ENCODE assay signal across 7 mouse cellular contexts in the genomic region with DNA sequence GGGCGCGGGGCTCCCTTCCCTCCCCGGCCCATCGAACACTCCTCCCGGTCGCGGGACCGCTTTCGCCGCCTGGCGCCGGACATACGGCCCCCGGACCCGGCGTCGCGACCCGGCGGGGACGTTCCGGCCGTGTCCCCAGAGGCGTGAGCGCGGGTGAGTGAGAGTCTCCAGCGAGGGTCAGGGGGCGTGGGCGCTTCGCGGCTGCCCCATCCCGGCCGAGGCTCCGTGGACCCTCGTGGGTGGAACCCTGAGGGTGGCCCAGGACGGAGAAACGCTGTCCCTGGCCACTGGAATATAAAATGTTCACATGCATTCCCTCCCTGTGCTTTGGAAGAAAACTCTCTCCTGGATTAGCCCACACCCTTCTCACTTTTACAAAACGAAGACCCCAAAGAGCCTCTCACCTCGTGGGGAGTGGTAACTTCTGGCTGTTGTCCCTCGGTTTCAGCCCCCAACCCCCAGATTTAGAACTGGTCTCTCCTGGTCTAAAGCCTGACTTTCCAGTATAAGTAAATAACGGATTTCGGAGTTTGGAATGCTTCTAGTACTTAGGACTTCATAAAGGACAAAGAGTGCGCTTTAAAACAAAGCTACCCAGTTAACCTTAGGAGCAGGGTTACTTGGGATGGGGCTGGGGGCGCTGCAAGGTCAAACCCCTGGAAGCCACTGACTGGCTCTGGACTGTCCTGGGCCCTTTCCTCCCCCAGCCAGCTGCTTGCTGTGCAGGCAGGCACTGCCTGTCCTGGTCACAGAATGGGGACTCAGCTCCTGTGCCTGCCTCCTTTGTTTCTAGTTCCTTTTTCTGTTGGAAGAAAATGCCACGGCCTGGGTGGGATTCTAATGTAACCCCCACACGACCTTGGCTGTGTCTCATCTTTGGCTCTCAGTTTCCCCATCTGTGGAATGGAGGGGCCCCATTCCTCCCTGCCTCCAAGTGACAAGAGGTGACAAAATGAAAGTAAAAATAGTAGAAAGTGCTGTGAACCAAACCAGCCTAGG. TPM values are rescaled to one million over a fixed set of nuclear protein-coding genes. Genes with fewer than 3 reads are reported as not detected.
DNase-seq lines count a peak whose midpoint lies in the region; ATAC-seq and TF ChIP-seq lines count a peak whose summit lies in the region.

No protein-coding gene starts in this region.

- H3K9me3 ChIP-seq in E14TG2a.4 (ENCODE audit: low read length), result no peaks in the 10 kb centered on the region
- H3K9me3 ChIP-seq in embryonic facial prominence, embryonic 10.5 days, result no peaks in the 10 kb centered on the region
- H3K9me3 ChIP-seq in hindbrain, embryonic 11.5 days (ENCODE audit: control insufficient read depth, low read length), result no peaks in the 10 kb centered on the region
- H3K9me3 ChIP-seq in lung, embryonic 16.5 days (ENCODE audit: control insufficient read depth, low read length), result no peaks in the 10 kb centered on the region
- no peaks in the 10 kb centered on the region for H3K9me3 ChIP-seq in stomach, embryonic 14.5 days (ENCODE audit: control insufficient read depth, low read depth, low read length)

- peak overlapping the region; percentile 86 for H3K4me3 ChIP-seq in E14TG2a.4 (replicated peaks; ENCODE audit: low read length)
- peak overlapping the region; percentile 80 for H3K4me3 ChIP-seq in embryonic facial prominence, embryonic 10.5 days
- H3K4me3 ChIP-seq in hindbrain, embryonic 11.5 days (ENCODE audit: low read depth, low read length), result peak overlapping the region; percentile 75
- peak overlapping the region; percentile 80 for H3K4me3 ChIP-seq in lung, embryonic 16.5 days (ENCODE audit: low read length)
- H3K4me3 ChIP-seq in stomach, embryonic 14.5 days (ENCODE audit: low read depth, low read length), result peak overlapping the region; percentile 93

- peaks cover 42% of the 10 kb centered on the region for H3K4me1 ChIP-seq in E14TG2a.4 (replicated peaks; ENCODE audit: low read depth, low read length)
- H3K4me1 ChIP-seq in embryonic facial prominence, embryonic 10.5 days, result peaks cover 59% of the 10 kb centered on the region
- H3K4me1 ChIP-seq in hindbrain, embryonic 11.5 days (replicated peaks; ENCODE audit: control insufficient read depth, insufficient read depth, low read length), result peaks cover 5% of the 10 kb centered on the region; the same call in 1 of the 2 replicates
- peaks cover 21% of the 10 kb centered on the region for H3K4me1 ChIP-seq in lung, embryonic 16.5 days (replicated peaks; ENCODE audit: control insufficient read depth, insufficient read depth, low read length)
- H3K4me1 ChIP-seq in stomach, embryonic 14.5 days (ENCODE audit: control insufficient read depth, insufficient read depth, low read length), result peaks cover 19% of the 10 kb centered on the region; the same call in 1 of the 2 replicates

- peak overlapping the region; percentile 92 for H3K27ac ChIP-seq in embryonic facial prominence, embryonic 10.5 days (replicated peaks)
- peak overlapping the region; percentile 70 for H3K27ac ChIP-seq in hindbrain, embryonic 11.5 days (ENCODE audit: low read depth, low read length)
- peak overlapping the region; percentile 79 for H3K27ac ChIP-seq in lung, embryonic 16.5 days (ENCODE audit: low read length)
- peak overlapping the region; percentile 89 for H3K27ac ChIP-seq in stomach, embryonic 14.5 days (ENCODE audit: low read length)

- peak; percentile 45 to 54 for DNase-seq in B cell, adult 2 months
- peak; percentile 59 for DNase-seq in embryonic facial prominence, embryonic 10.5 days (ENCODE audit: low spot score)
- DNase-seq in hindbrain, embryonic 11.5 days (ENCODE audit: low spot score), result peak; percentile 56
- no peak for DNase-seq in ovary, postnatal 14 days (ENCODE audit: low spot score)

- no peaks in the 10 kb centered on the region for H3K36me3 ChIP-seq in E14TG2a.4 (ENCODE audit: insufficient read depth, low read length)
- peaks cover 2% of the 10 kb centered on the region for H3K36me3 ChIP-seq in embryonic facial prominence, embryonic 10.5 days (replicated peaks)
- no peaks in the 10 kb centered on the region for H3K36me3 ChIP-seq in hindbrain, embryonic 11.5 days (ENCODE audit: control insufficient read depth, insufficient read depth, low read length)
- no peaks in the 10 kb centered on the region for H3K36me3 ChIP-seq in lung, embryonic 16.5 days (ENCODE audit: control insufficient read depth, insufficient read depth, low read length)
- no peaks in the 10 kb centered on the region for H3K36me3 ChIP-seq in stomach, embryonic 14.5 days (ENCODE audit: control insufficient read depth, insufficient read depth, low read length)

- under 1% methylated on average over 46 of the region's 46 CpGs for WGBS in embryonic facial prominence, embryonic 10.5 days
- WGBS in hindbrain, embryonic 11.5 days, result 2% methylated on average over 43 of the region's 46 CpGs
- WGBS in lung, embryonic 16.5 days, result under 1% methylated on average over 39 of the region's 46 CpGs
- WGBS in stomach, embryonic 14.5 days, result under 1% methylated on average over 46 of the region's 46 CpGs

- peak; percentile 52; the same call in 1 of the 2 replicates for ATAC-seq in hindbrain, embryonic 11.5 days (ENCODE audit: low FRiP score)
- ATAC-seq in lung, embryonic 16.5 days (ENCODE audit: low read depth), result peak; percentile 47
- peak; percentile 42; the same call in 1 of the 2 replicates for ATAC-seq in stomach, embryonic 14.5 days (ENCODE audit: insufficient number of reproducible peaks, insufficient read depth, low FRiP score, low read depth)

- no peak for TF ChIP-seq CTCF in E14TG2a.4 (conservative IDR thresholded peaks at IDR 0.05; ENCODE audit: low read length)

- peak overlapping the region; percentile 96 for H3K9ac ChIP-seq in hindbrain, embryonic 11.5 days (ENCODE audit: low read depth, low read length)
- peak overlapping the region; percentile 82 for H3K9ac ChIP-seq in lung, embryonic 16.5 days (ENCODE audit: low read length)
- peak overlapping the region; percentile 85 for H3K9ac ChIP-seq in stomach, embryonic 14.5 days (replicated peaks; ENCODE audit: low read depth, low read length)

- H3K27me3 ChIP-seq in E14TG2a.4 (ENCODE audit: insufficient read depth, low read length), result peaks cover 72% of the 10 kb centered on the region
- no peaks in the 10 kb centered on the region for H3K27me3 ChIP-seq in embryonic facial prominence, embryonic 10.5 days (replicated peaks; ENCODE audit: low read depth, poor library complexity, severe bottlenecking)
- H3K27me3 ChIP-seq in hindbrain, embryonic 11.5 days (ENCODE audit: control insufficient read depth, insufficient read depth, low read length), result no peaks in the 10 kb centered on the region
- H3K27me3 ChIP-seq in lung, embryonic 16.5 days (ENCODE audit: control insufficient read depth, insufficient read depth, low read depth, low read length), result no peaks in the 10 kb centered on the region
- H3K27me3 ChIP-seq in stomach, embryonic 14.5 days (ENCODE audit: control insufficient read depth, insufficient read depth, low read length), result no peaks in the 10 kb centered on the region

- peak overlapping the region; percentile 83 for H3K4me2 ChIP-seq in hindbrain, embryonic 11.5 days (replicated peaks; ENCODE audit: low read depth, low read length)
- peak overlapping the region; percentile 72 for H3K4me2 ChIP-seq in lung, embryonic 16.5 days (ENCODE audit: low read depth, low read length)
- H3K4me2 ChIP-seq in stomach, embryonic 14.5 days (replicated peaks; ENCODE audit: low read depth, low read length), result peak overlapping the region; percentile 83

RNA-seq across cellular contexts. Expression of a gene that starts 0.8 kb away (rescaled TPM):
- polyA plus RNA-seq in embryonic facial prominence, embryonic 10.5 days (2016; fragmentation: Nextera tagmentation; extraction: Ambion mirVana), result 11.8 and 15.0 TPM in 2 replicates
- 22.8 and 23.4 TPM in 2 replicates for polyA plus RNA-seq in hindbrain, embryonic 11.5 days (2014; fragmentation: Nextera tagmentation; extraction: Ambion mirVana)
- 16.8 and 19.2 TPM in 2 replicates for polyA plus RNA-seq in lung, embryonic 16.5 days (2015; fragmentation: Nextera tagmentation; extraction: Ambion mirVana)
- 22.9 and 27.2 TPM in 2 replicates for polyA plus RNA-seq in stomach, embryonic 14.5 days (2014; fragmentation: Nextera tagmentation; extraction: Ambion mirVana)
